Mouse (Mus musculus) hindbrain, embryonic 13.5 days (tissue): ENCODE measurements at regions not wholly inside any gene's neighbourhood (a gene's known extent, or its start where the extent isn't known, plus 50 kb on each side); places are given as distances from the start of the nearest gene placed in this dataset.

Source experiments
- ATAC-seq: fragments of 200-750 bp; cut with Nextera tagmentation; 2 replicates; pipeline ENCODE4 v1.8.0; 2017; ENCODE audit warnings: moderate TSS enrichment; ENCODE audit not compliant: low FRiP score
- H3K27ac ChIP-seq: fragments of 300-500 bp; sonication (generic); 2 replicates; pipeline ENCODE4 v1.5.1; 2015; ENCODE audit warnings: inconsistent platforms, mild to moderate bottlenecking, moderate library complexity
- H3K27me3 ChIP-seq: fragments of 300-500 bp; sonication (generic); 2 replicates; pipeline ENCODE4 v1.6.1; 2015; ENCODE audit warnings: mild to moderate bottlenecking, inconsistent platforms
- H3K36me3 ChIP-seq: fragments of 300-500 bp; sonication (generic); 2 replicates; pipeline ENCODE4 v1.6.1; 2015; ENCODE audit warnings: mild to moderate bottlenecking, inconsistent platforms
- H3K4me1 ChIP-seq: fragments of 300-500 bp; sonication (generic); replicated peaks from 2 replicates; pipeline ENCODE4 v1.6.1; 2015; ENCODE audit warnings: inconsistent platforms
- H3K4me2 ChIP-seq: fragments of 300-500 bp; sonication (generic); 2 replicates; pipeline ENCODE4 v1.6.1; 2015; ENCODE audit warnings: inconsistent platforms, mild to moderate bottlenecking, moderate library complexity
- H3K4me3 ChIP-seq: fragments of 300-500 bp; sonication (generic); 2 replicates; pipeline ENCODE4 v1.5.1; 2015; ENCODE audit warnings: mild to moderate bottlenecking, inconsistent platforms
- H3K9ac ChIP-seq: fragments of 300-500 bp; sonication (generic); 2 replicates; pipeline ENCODE4 v1.6.1; 2015; ENCODE audit warnings: mild to moderate bottlenecking, inconsistent platforms
- H3K9me3 ChIP-seq: fragments of 300-500 bp; sonication (generic); 2 replicates; pipeline ENCODE4 v1.6.1; 2016; ENCODE audit warnings: inconsistent platforms
- WGBS: fragments of 180-500 bp; shearing (Covaris S2); methylation state at CpG from one replicate; pipeline ENCODE4 v1.1.7; 2015; 5-methylcytosine and 5-hydroxymethylcytosine counted together

GRCm38 (mm10) chr6:133983804-133984514 is 51.5 kb upstream of the Etv6 start:
- ATAC-seq, result no peak
- Histone ChIP-seq H3K9me3 (no peaks in the 10 kb centered on the region), H3K4me1 (0 out of 2 replicates have a peak, but pooled peaks cover 9% of the 10 kb centered on the region), H3K36me3 (no peaks in the 10 kb centered on the region), H3K27me3 (0 out of 2 replicates have a peak, but pooled peaks cover 2% of the 10 kb centered on the region), H3K4me3 (no peak overlapping the region), H3K9ac (no peak overlapping the region), H3K4me2 (no peak overlapping the region), H3K27ac (no peak overlapping the region)
- WGBS, result 84% methylated on average over 10 of the region's 10 CpGs

- Histone ChIP-seq H3K4me3 (no peak overlapping the region), H3K27ac (peak overlapping the region; percentile 35; the same call in 1 of the 2 replicates), H3K27me3 (0 out of 2 replicates have a peak, but pooled peaks cover 2% of the 10 kb centered on the region), H3K36me3 (no peaks in the 10 kb centered on the region), H3K9me3 (no peaks in the 10 kb centered on the region), H3K4me1 (0 out of 2 replicates have a peak, but pooled peaks cover 9% of the 10 kb centered on the region), H3K9ac (no peak overlapping the region), H3K4me2 (peak overlapping the region; percentile 15; the same call in 1 of the 2 replicates)
- peak; percentile 66; the same call in 1 of the 2 replicates for ATAC-seq
- 38% methylated on average over 16 of the region's 16 CpGs for WGBS
These were observed 50.7 kb upstream of the Etv6 start for GRCm38 (mm10) chr6:133984666-133985355.
